Mouse (Mus musculus) central nervous system, embryonic 14 days (tissue): ENCODE data around the gene Casp8ap2. TPM values are rescaled to one million over a fixed set of nuclear protein-coding genes. Genes with fewer than 3 reads are reported as not detected.

Source experiments
- polyA plus RNA-seq: library from polyadenylated mRNA; depleted of rRNA; stranded (reverse); fragments of >200 nt; gene quantifications from 2 replicates; pipeline ENCODE4 v1.2.3, GENCODE M21; 2012; rRNA removed

The Casp8ap2 gene
- polyA plus RNA-seq: 9.8 and 11.6 TPM in 2 replicates

DNA sequence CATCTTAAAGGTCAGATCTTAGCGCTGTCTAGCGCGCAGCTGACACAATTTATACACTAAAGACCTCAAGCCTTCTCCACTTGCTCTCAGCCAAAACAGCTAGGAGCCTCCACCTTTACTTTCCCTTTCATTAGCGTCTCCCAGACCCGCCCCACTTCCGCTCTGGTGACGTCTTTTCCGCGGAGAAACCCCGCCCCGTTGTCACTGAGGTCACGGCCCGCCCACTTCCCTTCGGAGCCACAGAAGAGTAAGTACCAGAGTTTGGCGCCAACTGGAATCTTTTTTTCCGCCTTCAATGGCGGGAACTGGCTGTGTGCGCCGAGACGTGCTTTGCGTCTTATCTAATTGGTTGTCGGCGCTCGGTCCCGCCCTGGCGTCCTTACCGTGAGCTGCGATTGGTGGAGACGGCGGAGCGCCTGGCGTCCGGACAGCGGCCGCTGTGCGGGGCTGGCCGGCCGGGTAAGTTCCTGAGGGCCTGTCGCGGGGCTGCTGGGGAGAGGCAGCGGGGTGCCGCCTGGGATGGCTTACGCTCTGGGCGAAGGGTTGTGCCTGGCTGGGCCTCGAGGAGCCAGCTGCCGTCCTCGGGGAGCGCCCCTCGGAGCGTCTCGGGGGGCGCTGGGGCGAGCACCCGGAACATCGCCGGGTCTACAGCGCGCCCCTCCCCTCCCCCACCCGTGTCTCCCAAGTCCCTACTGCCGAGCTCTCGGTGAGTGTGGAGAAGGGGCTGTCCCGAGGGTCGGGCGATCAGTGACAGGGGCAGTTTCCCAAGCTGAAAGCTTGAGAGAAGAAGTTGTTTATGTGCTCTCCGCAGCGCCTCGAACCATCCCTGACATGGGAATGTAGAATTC is at the start of gene Casp8ap2:
Gene Casp8ap2 (plus strand): TSS at position 418 of the 848 bp plus-strand sequence.

DNA sequence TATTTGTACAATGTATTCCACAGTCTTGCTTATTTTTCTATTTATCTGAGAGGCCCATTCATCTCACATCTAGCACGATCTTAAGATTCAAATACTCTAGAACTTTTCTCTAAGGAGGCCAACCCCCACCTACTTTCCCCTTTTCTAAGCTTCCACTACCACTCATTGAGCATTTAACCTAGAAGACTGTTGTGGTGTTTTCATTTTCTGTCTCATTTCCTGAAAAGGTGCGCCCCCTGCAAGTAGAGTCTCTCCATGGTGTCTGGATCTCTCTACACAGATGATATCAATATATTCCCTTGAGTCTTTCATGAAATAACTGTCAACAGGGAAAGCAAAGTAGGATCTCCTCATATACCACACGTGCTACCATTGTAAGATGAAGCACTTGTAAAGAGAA is 12.6 kb upstream of the Casp8ap2 start, which contains the start of gene Gja10:
Gene Gja10 (minus strand): TSS at position 101 of the 400 bp plus-strand sequence.

DNA sequence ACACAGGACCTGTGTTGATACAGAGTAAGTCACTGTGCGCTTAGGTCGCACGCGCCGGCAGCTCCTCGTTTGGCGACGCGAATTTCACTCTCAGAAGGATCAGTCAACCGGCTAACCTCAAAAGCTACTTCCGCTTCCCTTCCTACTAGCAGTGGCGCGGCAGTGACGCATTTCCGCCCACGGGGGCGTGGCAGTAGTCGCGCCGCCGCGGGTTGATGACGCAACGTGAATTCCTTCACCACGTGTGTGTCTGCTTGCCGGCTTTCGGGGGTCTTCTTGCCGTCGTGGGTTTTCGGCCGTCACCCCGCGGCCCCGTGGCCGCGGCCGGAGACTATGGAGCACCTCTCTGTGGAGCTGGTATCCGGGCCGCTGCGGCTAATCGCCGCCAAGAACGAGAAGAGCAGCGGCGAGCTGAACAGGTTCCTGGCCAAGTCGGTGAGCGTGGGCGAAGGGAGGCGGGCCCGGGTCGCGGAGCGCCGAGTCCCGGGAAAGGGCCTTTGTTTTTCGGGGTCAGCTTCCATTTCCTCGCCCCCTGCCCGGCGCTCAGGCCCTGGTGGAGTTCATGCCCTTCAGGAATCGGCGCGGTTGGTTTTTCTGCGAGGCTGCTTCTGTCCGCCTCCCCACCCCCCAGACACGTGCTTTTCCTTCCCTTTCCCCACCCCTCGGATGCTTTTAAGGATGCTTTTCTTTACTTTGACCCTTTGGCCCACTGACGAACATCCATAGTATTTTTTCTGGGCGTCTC is 41.8 kb downstream of the Casp8ap2 start, which contains the start of gene Mdn1:
Gene Mdn1 (plus strand): TSS at position 202 of the 745 bp plus-strand sequence.

Other genes with a start within 250 kb of the Casp8ap2 start
- gene Gja10, start 12.7 kb upstream of the Casp8ap2 start, polyA plus RNA-seq: not detected in 2 replicates
- gene Mdn1, start 41.7 kb downstream of the Casp8ap2 start, polyA plus RNA-seq: 42.2 and 47.2 TPM in 2 replicates
- gene Lyrm2, start 184.8 kb downstream of the Casp8ap2 start, polyA plus RNA-seq: 98.3 and 112 TPM in 2 replicates